Mouse (Mus musculus) CD4-positive, CD25-positive, alpha-beta regulatory T cell, adult 4 months (primary cell): ENCODE data around the gene AI837181. TPM values are rescaled to one million over a fixed set of nuclear protein-coding genes. Genes with fewer than 3 reads are reported as not detected.
"Not testable (repeated sequence)": the region's sequence is repeated elsewhere in the genome, so short reads cannot be mapped to it uniquely, and the experiment has no call there.

ENCODE experiments used
- ATAC-seq: one replicate; pipeline ENCODE4 v1.8.0; 2017
- polyA plus RNA-seq, 2 experiments: library from polyadenylated mRNA; unstranded; fragments of 100-300 nt; shearing (Covaris generic); gene quantifications; one replicate each; pipeline ENCODE4 v1.2.1; 2017

AI837181 gene
- polyA plus RNA-seq = 10 to 100 TPM; 20.8 to 28.7 TPM

- peak; percentile 72 for ATAC-seq
Measured at GRCm38 (mm10) chr19:5424782-5425741, at the start of gene AI837181, which contains the start of gene Drap1. TSS of gene AI837181 (plus strand) at chr19:5425144. TSS of gene Drap1 (minus strand) at chr19:5424979.

DNA sequence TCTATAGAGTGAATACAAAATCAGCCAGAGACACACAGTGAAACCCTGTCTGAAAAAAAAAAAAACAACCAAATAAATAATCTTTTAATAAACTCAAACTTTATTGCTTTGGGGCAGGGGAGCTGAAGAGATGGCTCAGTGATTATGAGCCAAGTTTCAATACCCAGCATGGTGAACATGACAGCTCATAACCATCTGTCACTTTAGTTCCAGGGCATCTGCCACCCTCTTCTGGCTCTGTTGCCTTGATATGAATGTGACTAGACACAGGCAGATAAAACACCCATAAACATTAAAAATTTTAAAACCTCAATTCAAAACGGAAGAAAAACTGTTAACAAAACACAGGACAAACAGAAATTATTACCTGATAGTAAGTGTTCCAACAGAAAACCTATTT, 47.5 kb upstream of the AI837181 start:
- ATAC-seq = no peak

DNA sequence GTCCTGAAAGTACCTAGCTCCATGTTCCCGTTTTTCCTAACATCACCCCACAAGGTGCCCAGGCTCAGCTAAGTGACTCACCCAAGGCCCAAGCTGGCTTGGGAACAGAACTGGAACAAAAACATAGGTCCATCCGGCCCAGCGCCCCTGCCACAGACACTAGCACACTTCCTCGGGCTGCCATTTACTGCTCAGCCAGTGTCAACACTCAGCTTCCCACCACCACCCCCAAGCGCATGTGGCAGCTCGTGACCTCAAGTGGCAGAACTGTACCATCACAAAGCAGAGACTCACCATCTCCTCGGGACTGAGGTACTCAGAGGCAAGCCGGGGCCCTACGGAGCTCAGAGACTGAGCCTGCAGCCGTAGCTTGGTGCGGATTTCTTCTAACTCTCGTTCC, 41.6 kb upstream of the AI837181 start:
- no peak for ATAC-seq

- no peak for ATAC-seq
Measured at GRCm38 (mm10) chr19:5384715-5385114, 40.2 kb upstream of the AI837181 start.

- no peak for ATAC-seq
Measured at GRCm38 (mm10) chr19:5388011-5388441, 36.9 kb upstream of the AI837181 start.

GRCm38 (mm10) chr19:5388588-5389242, 36.2 kb upstream of the AI837181 start, which contains the start of gene Sart1:
TSS of gene Sart1 (minus strand) at chr19:5388703.
- peak; percentile 79 for ATAC-seq

DNA sequence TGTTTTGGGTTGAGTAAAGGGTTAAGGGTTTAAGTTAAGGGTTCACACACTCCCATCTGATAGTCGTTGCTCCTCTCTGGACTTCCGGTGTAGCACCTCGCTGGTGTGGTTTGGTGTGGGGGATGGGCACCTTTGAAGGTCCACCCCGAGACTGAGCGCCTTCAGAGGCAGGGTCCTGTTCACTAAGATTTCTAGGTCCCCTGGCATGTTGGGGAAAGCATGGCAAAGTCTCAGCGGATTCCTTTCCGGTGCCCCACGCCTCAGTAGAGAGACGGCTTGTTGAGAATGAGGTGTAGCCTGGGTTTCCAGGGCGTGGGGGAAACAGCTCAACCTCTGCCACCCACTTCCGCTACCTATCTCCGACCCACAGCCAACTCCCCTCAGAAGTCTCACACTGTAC, 35.3 kb upstream of the AI837181 start:
- peak; percentile 79 for ATAC-seq

GRCm38 (mm10) chr19:5390416-5390815, 34.5 kb upstream of the AI837181 start:
- ATAC-seq = no peak

- no peak for ATAC-seq
Measured at GRCm38 (mm10) chr19:5392892-5393291, 32.1 kb upstream of the AI837181 start.

DNA sequence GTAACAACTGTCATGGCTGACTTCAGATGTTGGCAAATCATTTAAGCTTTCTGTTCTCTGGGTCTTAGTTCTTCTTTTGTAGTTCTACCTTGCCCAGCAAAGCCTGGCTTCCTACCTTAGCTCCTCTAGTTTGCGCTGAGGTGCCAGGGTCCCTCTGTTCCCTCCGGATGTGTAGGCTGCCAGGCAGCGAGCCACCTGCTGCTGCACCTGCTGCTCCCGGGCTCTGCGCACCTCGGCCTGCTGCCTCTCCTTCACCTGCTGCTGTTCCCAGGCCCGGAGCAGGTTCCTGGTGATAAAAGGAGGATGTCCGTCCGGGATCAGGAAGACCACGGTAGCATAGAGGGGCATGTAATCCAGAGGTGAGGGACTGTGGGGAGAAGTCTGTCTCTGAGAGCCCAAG, 30.8 kb upstream of the AI837181 start:
- ATAC-seq = no peak

- no peak for ATAC-seq
Measured at GRCm38 (mm10) chr19:5395371-5395770, 29.6 kb upstream of the AI837181 start.

DNA sequence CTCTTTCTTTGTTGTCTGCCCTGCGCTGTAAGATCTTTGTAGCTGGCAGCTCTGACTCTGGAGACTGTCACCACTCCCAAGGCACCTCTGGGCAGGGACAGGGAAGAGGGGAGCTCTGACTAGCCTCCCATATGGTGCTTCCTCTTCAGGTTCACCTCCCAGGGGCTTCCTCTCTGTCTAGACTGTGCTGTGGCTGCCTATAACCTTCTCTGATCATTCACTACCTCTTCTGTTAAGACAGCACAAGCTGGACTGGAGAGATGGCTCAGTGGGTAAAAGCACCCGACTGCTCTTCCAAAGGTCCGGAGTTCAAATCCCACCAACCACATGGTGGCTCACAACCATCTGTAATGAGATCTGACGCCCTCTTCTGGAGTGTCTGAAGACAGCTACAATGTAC, 23.9 kb upstream of the AI837181 start:
- ATAC-seq = not testable (repeated sequence)

GRCm38 (mm10) chr19:5402293-5402692, 22.7 kb upstream of the AI837181 start, which contains the start of gene Tsga10ip:
TSS of gene Tsga10ip (minus strand) at chr19:5402526.
- ATAC-seq = no peak

- ATAC-seq = peak; percentile 72
Measured at GRCm38 (mm10) chr19:5405924-5406323, 19.0 kb upstream of the AI837181 start.

DNA sequence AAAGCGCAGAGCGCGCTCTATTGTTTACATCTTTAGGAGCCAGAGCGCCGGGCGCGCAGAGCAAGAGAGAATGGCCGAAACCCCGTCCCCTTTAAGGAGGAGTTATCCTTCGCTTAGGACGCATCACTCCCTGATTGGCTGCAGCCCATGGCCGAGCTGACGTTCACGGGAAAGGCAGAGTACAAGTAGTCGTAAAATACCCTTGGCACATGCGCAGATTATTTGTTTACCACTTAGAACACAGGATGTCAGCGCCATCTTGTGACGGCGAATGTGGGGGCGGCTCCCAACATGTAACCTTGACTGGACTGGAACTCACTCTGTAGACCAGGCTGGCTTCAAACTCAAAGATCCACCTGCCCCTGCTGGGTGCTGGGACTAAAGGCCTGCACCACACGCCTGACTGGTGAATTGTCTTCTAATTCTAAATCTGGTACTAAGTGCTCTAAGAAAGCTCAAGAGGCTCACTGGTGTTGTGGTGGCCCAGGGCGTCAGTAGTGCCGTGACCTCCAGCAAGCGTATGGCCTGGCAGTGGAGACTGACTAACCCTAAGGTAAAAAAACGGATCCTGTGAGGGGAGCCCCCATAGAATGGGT, 18.3 kb upstream of the AI837181 start:
- ATAC-seq = peak; percentile 59

GRCm38 (mm10) chr19:5407133-5407532, 17.8 kb upstream of the AI837181 start:
- ATAC-seq = peak; percentile 45

- no peak for ATAC-seq
Measured at GRCm38 (mm10) chr19:5408057-5409001, 16.6 kb upstream of the AI837181 start.

DNA sequence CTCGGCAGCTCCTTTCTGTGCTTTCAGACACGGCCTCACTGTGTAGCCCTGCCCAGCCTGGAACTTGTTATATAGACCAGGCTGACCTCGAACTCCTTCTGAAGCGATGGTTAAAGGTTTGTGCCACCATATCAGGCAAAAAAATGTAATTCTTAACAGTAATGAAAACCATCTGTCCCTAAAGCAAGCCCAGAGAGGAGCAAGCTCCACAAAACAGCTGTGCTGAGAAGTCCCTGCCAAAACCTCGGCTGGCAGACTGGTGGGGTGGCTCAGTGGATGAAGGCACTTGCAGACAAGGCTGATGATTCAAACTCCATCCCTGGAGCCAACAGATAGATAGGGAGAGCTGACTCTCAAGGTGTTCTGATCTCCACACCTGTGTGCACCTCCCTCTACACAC, 15.9 kb upstream of the AI837181 start:
- no peak for ATAC-seq

DNA sequence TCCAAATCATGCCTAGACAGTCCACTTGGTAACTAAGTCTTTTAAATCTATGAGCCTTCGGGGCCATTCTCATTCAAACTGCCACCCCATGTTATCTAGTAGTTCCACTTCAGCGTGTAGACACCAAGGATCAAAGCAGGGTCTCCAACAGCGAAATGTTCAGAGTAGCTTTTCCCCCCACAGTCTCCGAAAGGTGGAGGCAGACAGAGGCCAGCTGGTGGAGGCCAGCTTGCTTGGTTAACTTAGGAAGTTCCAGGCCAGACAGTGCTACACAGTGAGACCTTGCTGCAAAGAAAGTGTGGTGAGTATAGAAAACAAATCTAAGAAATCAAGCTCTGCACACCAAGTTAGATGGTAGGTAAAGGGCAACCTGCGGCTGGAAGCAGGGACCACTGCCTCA, 14.3 kb upstream of the AI837181 start:
- ATAC-seq = no peak

- no peak for ATAC-seq
Measured at GRCm38 (mm10) chr19:5411961-5412360, 13.0 kb upstream of the AI837181 start.

- ATAC-seq = no peak
Measured at GRCm38 (mm10) chr19:5413840-5414239, 11.1 kb upstream of the AI837181 start.

DNA sequence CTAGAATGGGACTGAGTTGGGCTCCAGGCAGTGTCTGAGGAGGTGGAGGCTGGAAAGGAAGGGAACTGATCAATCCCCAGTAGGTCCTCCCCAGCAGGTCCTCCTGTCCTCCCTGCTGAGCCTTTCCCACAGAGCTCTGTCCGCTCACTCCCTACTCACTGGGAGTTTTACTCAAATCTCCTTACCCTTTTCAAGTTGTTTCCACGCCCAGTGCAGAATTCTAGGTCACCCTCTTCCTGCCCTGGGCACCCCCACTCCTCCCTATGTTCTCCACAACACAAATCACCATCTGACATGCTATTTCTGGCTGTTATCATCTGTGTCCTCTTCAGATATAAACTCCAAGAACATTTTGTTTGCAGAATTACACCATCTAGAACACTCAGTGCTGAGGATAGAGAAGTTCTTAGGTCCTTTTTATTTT, 10.4 kb upstream of the AI837181 start:
- no peak for ATAC-seq
